Mouse (Mus musculus) myocyte (in vitro differentiated cells): ENCODE results near the gene Timm50. TPM values are rescaled to one million over a fixed set of nuclear protein-coding genes. Genes with fewer than 3 reads are reported as not detected.

Source experiments
- H3K27me3 ChIP-seq: one replicate; pipeline ENCODE4 v1.6.1; 2011; ENCODE audit not compliant: control insufficient read depth, insufficient read depth, insufficient read length
- H3K36me3 ChIP-seq: one replicate; pipeline ENCODE4 v1.6.1; 2011; ENCODE audit not compliant: control insufficient read depth, insufficient read depth
- H3K4me2 ChIP-seq: one replicate; pipeline ENCODE4 v1.6.1; 2011; ENCODE audit warnings: low read depth, control low read depth
- H3K4me3 ChIP-seq: one replicate; pipeline ENCODE4 v1.5.1; 2011; ENCODE audit warnings: mild to moderate bottlenecking, control low read depth, moderate library complexity
- H3K79me2 ChIP-seq: one replicate; pipeline ENCODE4 v1.6.1; 2011; ENCODE audit not compliant: control insufficient read depth, insufficient read depth
- H3ac ChIP-seq: one replicate; pipeline ENCODE4 v1.6.1; 2011; ENCODE audit not compliant: control insufficient read depth, insufficient read length
- CEBPB ChIP-seq: IDR thresholded peaks from 2 replicates; pipeline ENCODE4 v1.6.1; 2011; ENCODE audit warnings: mild to moderate bottlenecking, moderate library complexity; ENCODE audit not compliant: poor library complexity, insufficient read depth, severe bottlenecking
- E2F4 ChIP-seq: IDR thresholded peaks from one replicate; pipeline ENCODE4 v1.6.1; 2011; ENCODE audit warnings: mild to moderate bottlenecking, control low read depth, moderate library complexity; ENCODE audit not compliant: insufficient read depth
- MAX ChIP-seq: IDR thresholded peaks from one replicate; pipeline ENCODE4 v1.6.1; 2011; ENCODE audit warnings: low read depth, mild to moderate bottlenecking, control low read depth
- MYOD1 ChIP-seq, 3 experiments: IDR thresholded peaks; one replicate each; pipeline ENCODE4 v1.6.1; 2011; ENCODE audit warnings: control low read depth in 2 of 3, low read depth in 2 of 3, mild to moderate bottlenecking in 2 of 3, moderate library complexity in 1 of 3; ENCODE audit not compliant: insufficient read length in 2 of 3, control insufficient read depth in 1 of 3
- MYOG ChIP-seq, 3 experiments: IDR thresholded peaks; one replicate each; pipeline ENCODE4 v1.6.1; 2011; ENCODE audit warnings: control low read depth in 2 of 3, low read depth in 2 of 3, mild to moderate bottlenecking in 2 of 3; ENCODE audit not compliant: insufficient read length in 2 of 3, control insufficient read depth in 1 of 3, insufficient read depth in 1 of 3
- POLR2A ChIP-seq: IDR thresholded peaks from one replicate; pipeline ENCODE4 v1.6.1; 2011; ENCODE audit warnings: low read depth, mild to moderate bottlenecking, control low read depth, moderate library complexity; ENCODE audit not compliant: insufficient read length
- POLR2AphosphoS2 ChIP-seq: IDR thresholded peaks from one replicate; pipeline ENCODE4 v1.6.1; 2011; ENCODE audit warnings: low read depth, control low read depth; ENCODE audit not compliant: insufficient read length
- REST ChIP-seq: IDR thresholded peaks from one replicate; pipeline ENCODE4 v1.6.1; 2011; ENCODE audit warnings: mild to moderate bottlenecking, control low read depth, moderate library complexity; ENCODE audit not compliant: insufficient read depth, insufficient read length
- SRF ChIP-seq: IDR thresholded peaks from one replicate; pipeline ENCODE4 v1.6.1; 2011; ENCODE audit warnings: low read depth; ENCODE audit not compliant: control insufficient read depth, insufficient read length
- TCF12 ChIP-seq: IDR thresholded peaks from one replicate; pipeline ENCODE4 v1.6.1; 2011; ENCODE audit warnings: mild to moderate bottlenecking, control low read depth; ENCODE audit not compliant: poor library complexity, insufficient read depth, severe bottlenecking
- TCF3 ChIP-seq: IDR thresholded peaks from one replicate; pipeline ENCODE4 v1.6.1; 2011; ENCODE audit warnings: low read depth, control low read depth; ENCODE audit not compliant: insufficient read length
- USF1 ChIP-seq: IDR thresholded peaks from one replicate; pipeline ENCODE4 v1.6.1; 2011; ENCODE audit warnings: low read depth, mild to moderate bottlenecking, control low read depth, moderate library complexity
- polyA plus RNA-seq: library from polyadenylated mRNA; unstranded; fragments of >200 nt; fragmentation: generic; extraction: Trizol; gene quantifications from one replicate; pipeline ENCODE4 v1.2.1, GENCODE M21; 2012; ENCODE audit warnings: missing spikeins

The Timm50 gene
- polyA plus RNA-seq, 1 experiment: 83.6 TPM

GRCm38 (mm10) chr7:28328260-28328659, 16.4 kb upstream of the Timm50 start:
- no peak overlapping the region for H3ac ChIP-seq
- H3K4me2 ChIP-seq: no peak overlapping the region
- no peak overlapping the region for H3K4me3 ChIP-seq
- no peaks in the 10 kb centered on the region for H3K27me3 ChIP-seq
- no peak for TF ChIP-seq E2F4
- no peak for TF ChIP-seq CEBPB
- no peak for TF ChIP-seq TCF3
- peaks cover 41% of the 10 kb centered on the region for H3K36me3 ChIP-seq
- peaks cover 16% of the 10 kb centered on the region for H3K79me2 ChIP-seq

GRCm38 (mm10) chr7:28326457-28326856, 14.6 kb upstream of the Timm50 start:
- Histone ChIP-seq H3K4me3 (no peak overlapping the region), H3ac (no peak overlapping the region), H3K79me2 (peaks cover under 1% of the 10 kb centered on the region), H3K4me2 (no peak overlapping the region), H3K36me3 (peaks cover 39% of the 10 kb centered on the region), H3K27me3 (no peaks in the 10 kb centered on the region)
- TF ChIP-seq E2F4 (no peak), POLR2AphosphoS2 (no peak), SRF (no peak), USF1 (no peak), TCF3 (no peak), TCF12 (no peak), REST (no peak), POLR2A (no peak), CEBPB (no peak), MAX (no peak), MYOG (IDR thresholded peaks at IDR 0.05; ENCODE audit: control insufficient read depth in 1 of 3, insufficient read depth in 1 of 3, insufficient read length in 2 of 3, low read depth in 2 of 3) (no peak), MYOD1 (IDR thresholded peaks at IDR 0.05; ENCODE audit: control insufficient read depth in 1 of 3, insufficient read length in 2 of 3, low read depth in 2 of 3) (no peak)

GRCm38 (mm10) chr7:28325293-28325692, 13.4 kb upstream of the Timm50 start:
- Histone ChIP-seq H3K79me2 (no peaks in the 10 kb centered on the region), H3K4me3 (no peak overlapping the region), H3K27me3 (no peaks in the 10 kb centered on the region), H3K36me3 (peaks cover 46% of the 10 kb centered on the region), H3ac (no peak overlapping the region), H3K4me2 (no peak overlapping the region)
- TF ChIP-seq MYOD1 (IDR thresholded peaks at IDR 0.05; ENCODE audit: control insufficient read depth in 1 of 3, insufficient read length in 2 of 3, low read depth in 2 of 3): no peak
- TF ChIP-seq POLR2AphosphoS2: no peak
- no peak for TF ChIP-seq E2F4
- no peak for TF ChIP-seq MAX
- no peak for TF ChIP-seq MYOG (IDR thresholded peaks at IDR 0.05; ENCODE audit: control insufficient read depth in 1 of 3, insufficient read depth in 1 of 3, insufficient read length in 2 of 3, low read depth in 2 of 3)
- no peak for TF ChIP-seq TCF12
- no peak for TF ChIP-seq SRF
- TF ChIP-seq POLR2A: no peak
- TF ChIP-seq USF1: no peak
- no peak for TF ChIP-seq CEBPB
- TF ChIP-seq REST: no peak
- TF ChIP-seq TCF3: no peak

- Histone ChIP-seq H3K36me3 (peaks cover 50% of the 10 kb centered on the region), H3K27me3 (no peaks in the 10 kb centered on the region), H3K79me2 (no peaks in the 10 kb centered on the region), H3K4me3 (no peak overlapping the region), H3ac (no peak overlapping the region), H3K4me2 (no peak overlapping the region)
- no peak for TF ChIP-seq MAX
- TF ChIP-seq POLR2AphosphoS2: no peak
- TF ChIP-seq USF1: no peak
- no peak for TF ChIP-seq E2F4
- no peak for TF ChIP-seq MYOD1 (IDR thresholded peaks at IDR 0.05; ENCODE audit: control insufficient read depth in 1 of 3, insufficient read length in 2 of 3, low read depth in 2 of 3)
- no peak for TF ChIP-seq MYOG (IDR thresholded peaks at IDR 0.05; ENCODE audit: control insufficient read depth in 1 of 3, insufficient read depth in 1 of 3, insufficient read length in 2 of 3, low read depth in 2 of 3)
- TF ChIP-seq TCF3: no peak
- no peak for TF ChIP-seq POLR2A
- no peak for TF ChIP-seq CEBPB
- TF ChIP-seq TCF12: no peak
- no peak for TF ChIP-seq REST
These were observed 10.3 kb upstream of the Timm50 start for GRCm38 (mm10) chr7:28321974-28322720.

- no peak overlapping the region for H3K4me3 ChIP-seq
- no peak overlapping the region for H3ac ChIP-seq
- H3K79me2 ChIP-seq: no peaks in the 10 kb centered on the region
These were observed 6.8 kb upstream of the Timm50 start for GRCm38 (mm10) chr7:28318714-28319113.

More at GRCm38 (mm10) chr7:28318714-28319113, 6.8 kb upstream of the Timm50 start:
- H3K27me3 ChIP-seq: no peaks in the 10 kb centered on the region
- no peak for TF ChIP-seq MYOG (IDR thresholded peaks at IDR 0.05; ENCODE audit: control insufficient read depth in 1 of 3, insufficient read depth in 1 of 3, insufficient read length in 2 of 3, low read depth in 2 of 3)
- H3K36me3 ChIP-seq: peaks cover 35% of the 10 kb centered on the region
- H3K4me2 ChIP-seq: no peak overlapping the region
